Mouse (Mus musculus) stomach, embryonic 15.5 days (tissue): ENCODE data around the gene Itga2b. TPM values are rescaled to one million over a fixed set of nuclear protein-coding genes. Genes with fewer than 3 reads are reported as not detected.

Experiments used
- ATAC-seq: fragments of 200-750 bp; cut with Nextera tagmentation; 2 replicates; pipeline ENCODE4 v1.8.0; 2017; ENCODE audit warnings: low read depth, moderate number of reproducible peaks, moderate TSS enrichment; ENCODE audit not compliant: insufficient read depth, low FRiP score
- H3K27ac ChIP-seq: fragments of 300-500 bp; sonication (generic); 2 replicates; pipeline ENCODE4 v1.5.1; 2015; ENCODE audit warnings: mild to moderate bottlenecking, inconsistent platforms
- H3K27me3 ChIP-seq: fragments of 300-500 bp; sonication (generic); replicated peaks from 2 replicates; pipeline ENCODE4 v1.6.1; 2015; ENCODE audit warnings: inconsistent platforms
- H3K36me3 ChIP-seq: fragments of 300-500 bp; sonication (generic); 2 replicates; pipeline ENCODE4 v1.6.1; 2015; ENCODE audit warnings: inconsistent platforms
- H3K4me1 ChIP-seq: fragments of 300-500 bp; sonication (generic); 2 replicates; pipeline ENCODE4 v1.6.1; 2015; ENCODE audit warnings: inconsistent platforms
- H3K4me2 ChIP-seq: fragments of 300-500 bp; sonication (generic); 2 replicates; pipeline ENCODE4 v1.6.1; 2015; ENCODE audit warnings: mild to moderate bottlenecking, inconsistent platforms
- H3K4me3 ChIP-seq: fragments of 300-500 bp; sonication (generic); replicated peaks from 2 replicates; pipeline ENCODE4 v1.5.1; 2015; ENCODE audit warnings: inconsistent platforms
- H3K9ac ChIP-seq: fragments of 300-500 bp; sonication (generic); 2 replicates; pipeline ENCODE4 v1.6.1; 2015; ENCODE audit warnings: inconsistent platforms
- H3K9me3 ChIP-seq: fragments of 300-500 bp; sonication (generic); 2 replicates; pipeline ENCODE4 v1.6.1; 2016; ENCODE audit warnings: inconsistent platforms
- WGBS: fragments of 180-500 bp; shearing (Covaris S2); methylation state at CpG from one replicate; pipeline ENCODE4 v1.1.7; 2015; 5-methylcytosine and 5-hydroxymethylcytosine counted together
- polyA plus RNA-seq: library from polyadenylated mRNA; unstranded; fragments of >200 nt; fragmentation: Nextera tagmentation; extraction: Ambion mirVana; gene quantifications from 2 replicates; pipeline ENCODE4 v1.2.1, GENCODE M21; 2015

Gene Itga2b
- polyA plus RNA-seq, 1 experiment from 2014 or later = 7.8 TPM

DNA sequence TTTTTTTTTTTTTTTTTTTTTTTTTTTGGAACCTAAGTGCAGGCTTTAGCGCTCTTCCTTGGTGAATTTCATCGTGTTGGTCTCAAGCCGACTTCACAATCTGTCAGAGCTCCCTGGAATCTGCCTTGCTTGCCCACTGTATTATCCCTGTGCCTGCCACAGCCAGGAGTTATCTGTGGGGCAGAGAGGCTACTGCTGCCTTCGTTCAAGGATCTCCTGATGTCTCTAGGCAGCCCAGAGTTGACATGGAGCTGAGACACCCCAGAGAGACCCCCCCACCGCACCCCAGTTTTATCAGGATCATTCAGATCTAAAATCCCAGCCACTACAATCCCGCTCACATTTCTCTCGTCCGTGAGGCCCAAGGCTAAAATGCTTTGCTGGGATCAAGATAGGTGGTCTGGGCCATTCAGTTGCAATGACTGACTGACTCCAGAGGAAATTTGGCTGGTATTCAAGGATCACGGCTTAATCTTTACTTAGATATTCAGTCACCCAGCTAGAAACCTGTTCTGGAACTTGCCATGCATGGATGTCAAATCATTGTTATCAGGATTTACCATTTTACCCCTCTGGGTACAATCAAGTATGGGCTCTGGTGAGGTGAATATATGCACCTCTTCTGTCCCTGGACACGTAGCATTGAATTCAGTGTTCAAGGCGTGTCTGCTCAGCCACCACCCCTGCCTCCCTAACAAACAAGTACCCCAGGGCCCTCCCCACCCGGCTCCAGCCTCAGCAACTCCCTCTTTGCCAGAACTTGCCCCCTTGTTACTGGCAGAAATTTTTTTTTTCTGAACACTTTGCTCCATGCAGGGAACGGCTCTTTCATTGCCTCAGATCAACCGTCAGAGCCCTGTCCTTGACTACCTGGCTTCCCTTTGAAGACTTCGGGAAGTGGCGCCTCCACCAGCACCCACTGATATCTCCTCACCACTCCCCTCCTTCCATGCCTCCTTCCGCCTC is 20.6 kb downstream of the Itga2b start:
- H3K27ac ChIP-seq = peak overlapping the region; percentile 74
- no peak overlapping the region for H3K4me3 ChIP-seq
- H3K4me1 ChIP-seq = peaks cover 37% of the 10 kb centered on the region
- H3K4me2 ChIP-seq = no peak overlapping the region
- WGBS = 44% methylated on average over 17 of the region's 17 CpGs
- 0 out of 2 replicates have a peak, but pooled peaks cover 6% of the 10 kb centered on the region for H3K27me3 ChIP-seq
- no peak for ATAC-seq
- no peaks in the 10 kb centered on the region for H3K36me3 ChIP-seq
- no peak overlapping the region for H3K9ac ChIP-seq
- H3K9me3 ChIP-seq = no peaks in the 10 kb centered on the region

- 0 out of 2 replicates have a peak, but pooled peaks cover 3% of the 10 kb centered on the region for H3K36me3 ChIP-seq
- WGBS = 17% methylated on average over 8 of the region's 8 CpGs
- 0 out of 2 replicates have a peak, but pooled peaks cover 5% of the 10 kb centered on the region for H3K27me3 ChIP-seq
- H3K4me3 ChIP-seq = no peak overlapping the region
- H3K4me1 ChIP-seq = peaks cover 43% of the 10 kb centered on the region
- peak overlapping the region; percentile 14; the same call in 1 of the 2 replicates for H3K4me2 ChIP-seq
- no peak overlapping the region for H3K9ac ChIP-seq
- H3K27ac ChIP-seq = peak overlapping the region; percentile 74
- no peak for ATAC-seq
- no peaks in the 10 kb centered on the region for H3K9me3 ChIP-seq
These were observed 21.6 kb downstream of the Itga2b start for GRCm38 (mm10) chr11:102448327-102448726.

DNA sequence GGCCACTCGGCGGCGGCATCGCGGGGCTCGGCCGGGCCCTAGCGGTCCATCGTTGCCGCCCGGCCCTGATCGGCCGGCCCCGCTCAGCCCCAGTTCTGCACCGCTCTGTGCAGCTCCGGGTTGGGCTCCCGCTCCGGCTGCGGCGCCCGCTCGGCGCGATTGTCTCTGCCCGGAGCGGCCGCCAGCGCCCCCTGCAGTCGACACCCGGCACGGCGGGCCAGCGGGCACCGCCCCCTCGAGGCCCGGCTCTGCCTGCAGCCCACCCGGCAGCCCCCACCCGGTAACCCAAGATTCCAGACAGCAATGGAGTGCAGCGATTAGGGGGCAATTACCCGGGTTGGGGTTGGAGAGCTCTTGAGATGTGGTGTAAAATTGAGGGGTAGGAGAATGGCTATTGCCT is 22.4 kb downstream of the Itga2b start, which contains the start of gene Fam171a2:
Gene Fam171a2 (minus strand): TSS at position 186 of the 400 bp plus-strand sequence.
- Histone ChIP-seq H3K36me3 (peaks cover 4% of the 10 kb centered on the region; the same call in 1 of the 2 replicates), H3K9me3 (no peaks in the 10 kb centered on the region), H3K9ac (peak within 1 kb of the TSS; percentile 97), H3K4me3 (peak within 1 kb of the TSS; percentile 93), H3K27me3 (no peaks in the 10 kb centered on the region), H3K27ac (peak within 1 kb of the TSS; percentile 94), H3K4me1 (peaks cover 43% of the 10 kb centered on the region), H3K4me2 (peak within 1 kb of the TSS; percentile 91)
- ATAC-seq = peak; percentile 59
- under 1% methylated on average over 40 of the region's 40 CpGs for WGBS

GRCm38 (mm10) chr11:102446581-102447461 is 23.1 kb downstream of the Itga2b start:
- ATAC-seq = peak; percentile 33; the same call in 1 of the 2 replicates
- Histone ChIP-seq H3K9ac (peak overlapping the region; percentile 97), H3K4me3 (peak overlapping the region; percentile 93), H3K4me2 (peak overlapping the region; percentile 91), H3K27ac (peak overlapping the region; percentile 94), H3K27me3 (no peaks in the 10 kb centered on the region), H3K4me1 (peaks cover 43% of the 10 kb centered on the region), H3K36me3 (peaks cover 8% of the 10 kb centered on the region; the same call in 1 of the 2 replicates), H3K9me3 (no peaks in the 10 kb centered on the region)
- under 1% methylated on average over 35 of the region's 49 CpGs for WGBS

DNA sequence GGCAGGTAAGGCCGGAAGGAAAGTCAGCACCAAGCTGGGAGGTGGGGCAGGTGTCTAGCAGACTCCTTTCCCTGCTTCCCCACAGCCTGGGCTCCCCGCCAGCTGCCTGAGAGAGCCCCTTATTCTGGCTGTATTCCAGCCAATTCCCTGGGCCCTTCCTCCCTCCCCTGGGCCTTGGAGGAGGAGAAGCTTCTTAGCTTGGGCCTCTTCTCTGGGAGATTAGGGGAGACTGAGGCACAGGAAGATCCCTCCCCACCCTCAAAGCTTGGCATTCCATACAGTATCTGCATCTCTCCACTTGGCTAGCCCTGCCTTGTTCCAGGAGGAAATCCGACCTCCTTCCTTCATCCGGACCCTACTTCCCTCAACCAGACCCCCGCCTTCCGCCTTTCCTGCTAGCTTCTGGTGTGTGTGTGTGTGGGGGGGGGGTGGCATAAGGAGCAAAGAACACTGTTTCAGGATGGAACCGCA is 24.0 kb downstream of the Itga2b start:
- Histone ChIP-seq H3K27ac (peak overlapping the region; percentile 94), H3K27me3 (no peaks in the 10 kb centered on the region), H3K9ac (peak overlapping the region; percentile 97; the same call in 1 of the 2 replicates), H3K36me3 (peaks cover 11% of the 10 kb centered on the region), H3K9me3 (no peaks in the 10 kb centered on the region), H3K4me2 (peak overlapping the region; percentile 91), H3K4me1 (peaks cover 43% of the 10 kb centered on the region), H3K4me3 (peak overlapping the region; percentile 93)
- 19% methylated on average over 7 of the region's 7 CpGs for WGBS
- peak; percentile 40 for ATAC-seq

GRCm38 (mm10) chr11:102445264-102445890 is 24.5 kb downstream of the Itga2b start:
- WGBS = 17% methylated on average over 10 of the region's 10 CpGs
- Histone ChIP-seq H3K27me3 (no peaks in the 10 kb centered on the region), H3K9me3 (no peaks in the 10 kb centered on the region), H3K36me3 (peaks cover 12% of the 10 kb centered on the region), H3K27ac (peak overlapping the region; percentile 94), H3K4me3 (peak overlapping the region; percentile 93), H3K4me2 (peak overlapping the region; percentile 91), H3K9ac (peak overlapping the region; percentile 97; the same call in 1 of the 2 replicates), H3K4me1 (peaks cover 43% of the 10 kb centered on the region)
- ATAC-seq = peak; percentile 48

- peaks cover 15% of the 10 kb centered on the region for H3K36me3 ChIP-seq
- 12% methylated on average over 6 of the region's 6 CpGs for WGBS
- H3K4me2 ChIP-seq = peak overlapping the region; percentile 91
- no peak overlapping the region for H3K9ac ChIP-seq
- peak overlapping the region; percentile 94 for H3K27ac ChIP-seq
- no peaks in the 10 kb centered on the region for H3K9me3 ChIP-seq
- ATAC-seq = no peak
- H3K27me3 ChIP-seq = no peaks in the 10 kb centered on the region
- no peak overlapping the region for H3K4me3 ChIP-seq
- H3K4me1 ChIP-seq = peaks cover 43% of the 10 kb centered on the region
These were observed 25.1 kb downstream of the Itga2b start for GRCm38 (mm10) chr11:102444781-102445180.

DNA sequence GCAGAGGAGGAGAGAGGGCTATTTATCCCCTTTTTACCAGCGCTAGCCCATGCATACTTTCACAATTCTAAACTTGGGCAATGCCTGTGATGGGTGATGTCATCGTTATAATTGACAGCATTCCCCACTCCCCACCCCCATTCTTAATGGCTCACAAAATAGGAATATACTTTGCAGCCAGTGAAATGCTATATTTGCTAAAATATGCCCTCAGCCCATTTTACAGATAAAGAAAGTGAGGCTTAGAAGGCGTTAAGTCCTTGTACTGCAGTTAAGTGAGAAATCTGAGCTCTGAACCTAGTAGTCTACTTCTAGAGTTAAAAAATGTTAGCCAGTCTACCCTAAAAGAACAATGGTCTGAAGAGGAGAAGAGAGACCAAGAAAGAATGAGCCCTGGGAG is 25.6 kb downstream of the Itga2b start:
- no peak overlapping the region for H3K4me2 ChIP-seq
- H3K4me1 ChIP-seq = peaks cover 42% of the 10 kb centered on the region
- H3K36me3 ChIP-seq = peaks cover 17% of the 10 kb centered on the region
- no peak overlapping the region for H3K4me3 ChIP-seq
- H3K27me3 ChIP-seq = no peaks in the 10 kb centered on the region
- H3K27ac ChIP-seq = no peak overlapping the region
- H3K9ac ChIP-seq = no peak overlapping the region
- WGBS = 75% methylated on average over 3 of the region's 3 CpGs
- no peak for ATAC-seq
- H3K9me3 ChIP-seq = no peaks in the 10 kb centered on the region

- H3K27me3 ChIP-seq = no peaks in the 10 kb centered on the region
- H3K4me3 ChIP-seq = no peak overlapping the region
- H3K4me2 ChIP-seq = no peak overlapping the region
- no peak overlapping the region for H3K9ac ChIP-seq
- peaks cover 39% of the 10 kb centered on the region for H3K4me1 ChIP-seq
- no peaks in the 10 kb centered on the region for H3K9me3 ChIP-seq
- H3K27ac ChIP-seq = no peak overlapping the region
- no peak for ATAC-seq
- H3K36me3 ChIP-seq = peaks cover 17% of the 10 kb centered on the region
- 67% methylated on average over 12 of the region's 12 CpGs for WGBS
These were observed 26.2 kb downstream of the Itga2b start for GRCm38 (mm10) chr11:102443740-102444139.

- ATAC-seq = no peak
- H3K4me1 ChIP-seq = peaks cover 43% of the 10 kb centered on the region
- H3K9ac ChIP-seq = no peak overlapping the region
These were observed 27.8 kb downstream of the Itga2b start for GRCm38 (mm10) chr11:102442089-102442488.

DNA sequence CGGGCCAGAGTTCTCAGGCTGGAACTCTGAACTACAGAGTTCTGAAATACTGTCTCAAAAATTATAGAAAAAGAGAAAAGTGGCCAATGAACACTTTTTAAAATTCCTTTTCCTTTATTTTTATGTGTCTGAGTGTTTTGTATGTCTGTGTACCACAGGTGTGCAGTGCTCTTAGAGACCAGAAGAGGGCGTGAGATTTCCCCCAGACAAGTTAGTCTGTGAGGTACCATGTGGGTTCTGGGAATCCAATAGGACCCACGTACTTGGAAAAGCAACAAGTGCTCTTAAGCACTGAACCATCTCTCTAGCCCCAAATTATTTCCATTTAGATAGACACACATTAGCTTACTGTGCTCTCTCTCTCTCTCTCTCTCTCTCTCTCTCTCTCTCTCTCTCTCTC is 28.5 kb downstream of the Itga2b start:
- H3K36me3 ChIP-seq = peaks cover 17% of the 10 kb centered on the region
- peaks cover 43% of the 10 kb centered on the region for H3K4me1 ChIP-seq
- no peaks in the 10 kb centered on the region for H3K27me3 ChIP-seq
- no peaks in the 10 kb centered on the region for H3K9me3 ChIP-seq
- no peak for ATAC-seq
- no peak overlapping the region for H3K4me3 ChIP-seq
- H3K4me2 ChIP-seq = no peak overlapping the region
- no peak overlapping the region for H3K27ac ChIP-seq
- 83% methylated on average over 3 of the region's 3 CpGs for WGBS
- H3K9ac ChIP-seq = no peak overlapping the region

More at GRCm38 (mm10) chr11:102442089-102442488, 27.8 kb downstream of the Itga2b start:
- Histone ChIP-seq H3K27me3 (no peaks in the 10 kb centered on the region), H3K9me3 (no peaks in the 10 kb centered on the region), H3K27ac (no peak overlapping the region), H3K4me2 (no peak overlapping the region), H3K36me3 (peaks cover 17% of the 10 kb centered on the region), H3K4me3 (no peak overlapping the region)
- 87% methylated on average over 6 of the region's 6 CpGs for WGBS
